ENCODE assay signal across 8 mouse cellular contexts in genomic region chr2:167891908-167892307, GRCm38 (mm10). TPM values are rescaled to one million over a fixed set of nuclear protein-coding genes. Genes with fewer than 3 reads are reported as not detected.
DNase-seq lines count a peak whose midpoint lies in the region; ATAC-seq and TF ChIP-seq lines count a peak whose summit lies in the region.

No protein-coding gene starts in this region.

- peak; percentile 76; the same call in 1 of the 2 replicates for TF ChIP-seq CTCF in thymus, adult 2 months (IDR thresholded peaks at IDR 0.05; ENCODE audit: borderline replicate concordance, control insufficient read depth, extremely low read depth, insufficient read depth, low read length, poor library complexity)

- H3K27ac ChIP-seq in hindbrain, embryonic 10.5 days: no peak overlapping the region
- H3K27ac ChIP-seq in hindbrain, embryonic 13.5 days: no peak overlapping the region
- H3K27ac ChIP-seq in limb, embryonic 14.5 days (replicated peaks; ENCODE audit: low read depth, low read length): no peak overlapping the region
- no peak overlapping the region for H3K27ac ChIP-seq in thymus, adult 2 months (ENCODE audit: control insufficient read depth, insufficient read depth, low read length)

- peaks cover 61% of the 10 kb centered on the region for H3K27me3 ChIP-seq in hindbrain, embryonic 10.5 days (ENCODE audit: insufficient read depth, poor library complexity, severe bottlenecking)
- H3K27me3 ChIP-seq in hindbrain, embryonic 13.5 days: peaks cover 65% of the 10 kb centered on the region
- 0 out of 2 replicates have a peak, but pooled peaks cover 5% of the 10 kb centered on the region for H3K27me3 ChIP-seq in limb, embryonic 14.5 days (ENCODE audit: control insufficient read depth, insufficient read depth, low read length)
- H3K27me3 ChIP-seq in thymus, adult 2 months (ENCODE audit: control insufficient read depth, insufficient read depth, low read length): no peaks in the 10 kb centered on the region

- H3K4me1 ChIP-seq in hindbrain, embryonic 10.5 days (replicated peaks): peaks cover 36% of the 10 kb centered on the region
- peaks cover 12% of the 10 kb centered on the region for H3K4me1 ChIP-seq in hindbrain, embryonic 13.5 days (replicated peaks)
- H3K4me1 ChIP-seq in limb, embryonic 14.5 days (ENCODE audit: control insufficient read depth, insufficient read depth, low read length): 0 out of 2 replicates have a peak, but pooled peaks cover 8% of the 10 kb centered on the region
- peaks cover 10% of the 10 kb centered on the region for H3K4me1 ChIP-seq in thymus, adult 2 months (replicated peaks; ENCODE audit: control insufficient read depth, insufficient read depth, low read length)

- ATAC-seq in hindbrain, embryonic 13.5 days (ENCODE audit: low FRiP score): no peak
- peak; percentile 56 for ATAC-seq in inflammation-experienced regulatory T-cells, adult 6 months
- ATAC-seq in limb, embryonic 14.5 days (ENCODE audit: low FRiP score, low read depth): peak; percentile 44

- no peak overlapping the region for H3K4me2 ChIP-seq in hindbrain, embryonic 13.5 days
- H3K4me2 ChIP-seq in limb, embryonic 14.5 days (replicated peaks; ENCODE audit: low read depth, low read length, severe bottlenecking): no peak overlapping the region

- no peaks in the 10 kb centered on the region for H3K36me3 ChIP-seq in hindbrain, embryonic 10.5 days
- H3K36me3 ChIP-seq in hindbrain, embryonic 13.5 days: no peaks in the 10 kb centered on the region
- H3K36me3 ChIP-seq in limb, embryonic 14.5 days (ENCODE audit: control insufficient read depth, insufficient read depth, low read length): no peaks in the 10 kb centered on the region
- H3K36me3 ChIP-seq in thymus, adult 2 months (ENCODE audit: control insufficient read depth, insufficient read depth, low read length): no peaks in the 10 kb centered on the region

- no peak for TF ChIP-seq POLR2A in limb, embryonic 14.5 days (IDR thresholded peaks at IDR 0.05; ENCODE audit: borderline replicate concordance, extremely low read depth, insufficient read depth, insufficient read length)
- no peak for TF ChIP-seq POLR2A in thymus, adult 2 months (IDR thresholded peaks at IDR 0.05; ENCODE audit: control insufficient read depth, extremely low read depth, insufficient read depth, low read length, poor library complexity)

- H3K9ac ChIP-seq in hindbrain, embryonic 13.5 days: no peak overlapping the region
- no peak overlapping the region for H3K9ac ChIP-seq in limb, embryonic 14.5 days (ENCODE audit: low read depth, low read length, severe bottlenecking)

- no peaks in the 10 kb centered on the region for H3K9me3 ChIP-seq in hindbrain, embryonic 10.5 days
- H3K9me3 ChIP-seq in hindbrain, embryonic 13.5 days: no peaks in the 10 kb centered on the region
- H3K9me3 ChIP-seq in limb, embryonic 14.5 days (ENCODE audit: control insufficient read depth, low read length): no peaks in the 10 kb centered on the region

- no peak overlapping the region for H3K4me3 ChIP-seq in hindbrain, embryonic 10.5 days
- no peak overlapping the region for H3K4me3 ChIP-seq in hindbrain, embryonic 13.5 days
- H3K4me3 ChIP-seq in limb, embryonic 14.5 days (replicated peaks; ENCODE audit: low read length): no peak overlapping the region
- no peak overlapping the region for H3K4me3 ChIP-seq in thymus, adult 2 months (ENCODE audit: control insufficient read depth, insufficient read depth, low read length)

- peak; percentile 78 for DNase-seq in hindbrain, embryonic 10.5 days (ENCODE audit: low spot score)
- DNase-seq in adrenal gland, adult 2 months: peak; percentile 85
- DNase-seq in forelimb bud, embryonic 11.5 days (ENCODE audit: low read depth, low spot score): peak; percentile 60
- DNase-seq in limb, embryonic 14.5 days (ENCODE audit: low spot score): no peak
- DNase-seq in naive thymus-derived CD4-positive, alpha-beta T cell, adult 2 months (ENCODE audit: low read depth): peak; percentile 72
- DNase-seq in thymus, adult 2 months: peak; percentile 64

- 10% methylated on average over 9 of the region's 9 CpGs for WGBS in hindbrain, embryonic 10.5 days
- 8% methylated on average over 9 of the region's 9 CpGs for WGBS in hindbrain, embryonic 13.5 days
- 15% methylated on average over 9 of the region's 9 CpGs for WGBS in limb, embryonic 14.5 days
- 14% methylated on average over 9 of the region's 9 CpGs for WGBS in thymus, adult 2 months

RNA-seq across cellular contexts. Expression of gene Ptpn1, which starts 39.9 kb away (rescaled TPM):
- 75.9 and 86.1 TPM in 2 replicates for polyA plus RNA-seq in hindbrain, embryonic 10.5 days (2016; fragmentation: Nextera tagmentation; extraction: Ambion mirVana)
- 96.3 and 98.0 TPM in 2 replicates for polyA plus RNA-seq in hindbrain, embryonic 13.5 days (2015; fragmentation: Nextera tagmentation; extraction: Ambion mirVana)
- total RNA-seq in adrenal gland, adult 2 months (2021): 10 to 100 TPM; 55.1 to 71.3 TPM
- 52.3 and 57.9 TPM in 2 replicates for polyA plus RNA-seq in adrenal gland, adult 2 months (2012; rRNA removed)
- polyA plus RNA-seq in inflammation-experienced regulatory T-cells, adult 6 months (2017; shearing (Covaris generic)): 100 to 1,000 TPM; 121 to 180 (median 127) TPM
- 27.3 and 31.1 TPM in 2 replicates for polyA plus RNA-seq in limb, embryonic 14.5 days (2012; rRNA removed)
- 41.5 and 49.0 TPM in 2 replicates for polyA plus RNA-seq in limb, embryonic 14.5 days (2014; fragmentation: Nextera tagmentation; extraction: Ambion mirVana)
- 97.1 and 97.8 TPM in 2 replicates for polyA plus RNA-seq in thymus, adult 2 months (2012; rRNA removed)
